Mouse (Mus musculus) stomach, embryonic 15.5 days (tissue): ENCODE measurements around the gene Tnrc6c. TPM values are rescaled to one million over a fixed set of nuclear protein-coding genes. Genes with fewer than 3 reads are reported as not detected.

ENCODE experiments used
- ATAC-seq: fragments of 200-750 bp; cut with Nextera tagmentation; 2 replicates; pipeline ENCODE4 v1.8.0; 2017; ENCODE audit warnings: low read depth, moderate number of reproducible peaks, moderate TSS enrichment; ENCODE audit not compliant: insufficient read depth, low FRiP score
- H3K27ac ChIP-seq: fragments of 300-500 bp; sonication (generic); 2 replicates; pipeline ENCODE4 v1.5.1; 2015; ENCODE audit warnings: mild to moderate bottlenecking, inconsistent platforms
- H3K27me3 ChIP-seq: fragments of 300-500 bp; sonication (generic); replicated peaks from 2 replicates; pipeline ENCODE4 v1.6.1; 2015; ENCODE audit warnings: inconsistent platforms
- H3K36me3 ChIP-seq: fragments of 300-500 bp; sonication (generic); 2 replicates; pipeline ENCODE4 v1.6.1; 2015; ENCODE audit warnings: inconsistent platforms
- H3K4me1 ChIP-seq: fragments of 300-500 bp; sonication (generic); 2 replicates; pipeline ENCODE4 v1.6.1; 2015; ENCODE audit warnings: inconsistent platforms
- H3K4me2 ChIP-seq: fragments of 300-500 bp; sonication (generic); 2 replicates; pipeline ENCODE4 v1.6.1; 2015; ENCODE audit warnings: mild to moderate bottlenecking, inconsistent platforms
- H3K4me3 ChIP-seq: fragments of 300-500 bp; sonication (generic); replicated peaks from 2 replicates; pipeline ENCODE4 v1.5.1; 2015; ENCODE audit warnings: inconsistent platforms
- H3K9ac ChIP-seq: fragments of 300-500 bp; sonication (generic); 2 replicates; pipeline ENCODE4 v1.6.1; 2015; ENCODE audit warnings: inconsistent platforms
- H3K9me3 ChIP-seq: fragments of 300-500 bp; sonication (generic); 2 replicates; pipeline ENCODE4 v1.6.1; 2016; ENCODE audit warnings: inconsistent platforms
- WGBS: fragments of 180-500 bp; shearing (Covaris S2); methylation state at CpG from one replicate; pipeline ENCODE4 v1.1.7; 2015; 5-methylcytosine and 5-hydroxymethylcytosine counted together
- polyA plus RNA-seq: library from polyadenylated mRNA; unstranded; fragments of >200 nt; fragmentation: Nextera tagmentation; extraction: Ambion mirVana; gene quantifications from 2 replicates; pipeline ENCODE4 v1.2.1, GENCODE M21; 2015

Tnrc6c gene
- polyA plus RNA-seq, 1 experiment from 2014 or later, result 12.2 TPM

DNA sequence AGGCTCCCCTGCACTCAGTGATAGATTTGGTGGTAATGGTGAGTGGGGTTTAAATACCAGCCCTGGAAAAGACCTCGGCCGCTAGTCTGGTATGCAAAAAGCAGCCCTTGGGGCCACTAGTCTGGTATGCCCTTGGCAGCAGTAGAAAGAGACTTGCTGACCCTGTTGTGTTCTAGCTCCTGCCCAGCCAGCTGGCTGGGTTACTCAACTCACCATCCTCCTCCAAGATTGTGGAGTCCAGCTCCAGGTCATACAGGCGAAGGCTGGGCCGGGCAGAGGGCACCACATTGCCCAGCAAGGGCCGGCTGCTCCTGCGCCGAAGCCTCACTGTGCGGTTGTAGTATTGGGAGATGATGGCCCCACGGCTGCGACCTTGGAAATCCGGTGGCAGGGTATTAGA lies 123.9 kb downstream of the Tnrc6c start:
- peaks cover 43% of the 10 kb centered on the region for H3K4me1 ChIP-seq
- H3K9ac ChIP-seq, result no peak overlapping the region
- 93% methylated on average over 11 of the region's 11 CpGs for WGBS
- 0 out of 2 replicates have a peak, but pooled peaks cover 4% of the 10 kb centered on the region for H3K36me3 ChIP-seq
- no peaks in the 10 kb centered on the region for H3K27me3 ChIP-seq
- 0 out of 2 replicates have a peak overlapping the region, but pooled peaks have one; percentile 80 for H3K4me2 ChIP-seq
- no peak overlapping the region for H3K4me3 ChIP-seq
- ATAC-seq, result no peak
- no peaks in the 10 kb centered on the region for H3K9me3 ChIP-seq
- H3K27ac ChIP-seq, result no peak overlapping the region

DNA sequence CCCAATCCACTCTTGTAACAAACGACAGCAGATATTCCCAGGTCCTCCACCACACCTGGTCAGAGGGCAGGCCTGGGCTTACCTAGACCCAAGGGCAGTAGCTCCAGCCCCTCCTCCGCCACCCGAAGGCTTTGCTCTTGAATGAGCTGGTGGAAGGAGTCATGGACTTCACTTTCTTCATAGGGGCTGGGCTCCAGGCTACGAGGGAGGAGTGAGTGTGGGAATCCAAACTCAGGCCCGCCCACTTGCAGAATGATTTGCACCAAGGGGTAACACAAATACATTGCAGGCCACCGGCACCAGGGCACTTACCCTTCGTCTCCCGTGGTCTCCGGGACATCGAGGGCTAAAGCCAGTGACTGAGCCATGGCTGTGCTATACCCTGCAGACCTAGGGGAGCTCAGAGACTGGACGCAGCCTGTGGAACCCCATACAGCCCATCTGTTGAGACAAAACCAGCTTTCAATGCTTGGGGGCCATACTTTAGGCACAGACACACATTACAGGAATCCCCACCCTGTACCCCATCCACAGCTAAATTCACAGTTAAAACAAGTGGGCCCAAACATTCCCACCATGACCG lies 124.9 kb downstream of the Tnrc6c start:
- H3K27ac ChIP-seq, result peak overlapping the region; percentile 94
- peak overlapping the region; percentile 80 for H3K4me2 ChIP-seq
- peaks cover 48% of the 10 kb centered on the region for H3K4me1 ChIP-seq
- 0 out of 2 replicates have a peak, but pooled peaks cover 4% of the 10 kb centered on the region for H3K36me3 ChIP-seq
- no peaks in the 10 kb centered on the region for H3K9me3 ChIP-seq
- no peak for ATAC-seq
- 45% methylated on average over 12 of the region's 12 CpGs for WGBS
- peak overlapping the region; percentile 47 for H3K4me3 ChIP-seq
- no peaks in the 10 kb centered on the region for H3K27me3 ChIP-seq
- peak overlapping the region; percentile 17; the same call in 1 of the 2 replicates for H3K9ac ChIP-seq

DNA sequence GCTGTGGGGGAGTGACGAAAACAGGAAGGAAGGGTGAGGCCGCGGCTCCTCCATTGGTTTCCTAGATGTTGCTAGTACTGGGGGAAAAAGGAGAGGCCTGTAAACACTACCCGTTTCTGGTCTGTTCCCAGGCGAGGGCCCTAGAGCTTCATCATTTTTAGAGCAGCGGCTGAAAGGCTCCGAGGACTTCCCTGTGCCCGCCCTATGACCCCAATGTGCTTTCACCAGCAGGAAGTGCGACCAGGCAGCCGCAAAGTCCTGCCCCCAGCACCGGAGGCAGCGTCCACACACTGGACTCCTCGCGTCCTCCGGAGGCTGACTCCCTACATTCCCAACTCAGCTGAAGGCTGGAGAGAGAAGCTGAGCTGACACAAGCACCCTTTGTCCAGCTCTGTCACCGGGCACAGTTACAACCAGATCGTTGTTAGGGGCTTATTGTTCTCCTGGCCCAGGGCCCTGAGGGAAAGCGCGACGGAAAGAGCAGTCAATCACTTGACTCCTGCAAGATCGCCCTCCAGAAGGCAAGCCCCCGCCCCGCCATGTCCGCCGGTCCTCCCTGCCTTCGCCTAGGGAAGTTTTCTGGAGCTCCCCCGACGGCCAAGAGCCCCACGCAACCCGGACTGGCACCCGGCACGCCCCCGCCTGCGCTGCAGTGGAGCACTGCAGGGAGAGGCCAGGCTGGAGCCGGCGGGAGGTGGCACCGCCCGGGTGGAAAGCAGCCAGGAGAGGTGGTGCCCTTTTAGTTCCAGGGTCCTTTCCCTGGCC lies 125.5 kb downstream of the Tnrc6c start:
- no peak; the same call in 1 of the 2 replicates for ATAC-seq
- no peaks in the 10 kb centered on the region for H3K27me3 ChIP-seq
- no peaks in the 10 kb centered on the region for H3K9me3 ChIP-seq
- H3K4me3 ChIP-seq, result peak overlapping the region; percentile 47
- 0 out of 2 replicates have a peak, but pooled peaks cover 4% of the 10 kb centered on the region for H3K36me3 ChIP-seq
- peak overlapping the region; percentile 94 for H3K27ac ChIP-seq
- H3K4me2 ChIP-seq, result peak overlapping the region; percentile 80
- H3K9ac ChIP-seq, result peak overlapping the region; percentile 17
- peaks cover 48% of the 10 kb centered on the region for H3K4me1 ChIP-seq
- 4% methylated on average over 38 of the region's 38 CpGs for WGBS

DNA sequence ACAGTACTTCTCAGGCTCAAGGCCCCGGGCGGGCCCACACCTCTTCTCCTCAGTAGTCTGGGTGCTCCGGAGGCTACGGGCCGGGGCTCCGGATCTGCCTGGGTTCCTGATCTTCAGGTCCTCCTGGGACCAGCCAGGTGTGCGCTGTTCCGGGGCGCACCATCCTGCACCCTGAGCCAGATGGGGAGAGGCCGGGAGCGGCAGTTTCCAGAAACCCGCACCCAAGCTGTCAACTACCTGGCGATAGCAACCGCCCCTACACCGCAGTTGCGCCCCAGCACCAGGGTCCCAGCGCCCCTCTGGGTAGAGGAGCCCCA lies 126.1 kb downstream of the Tnrc6c start:
- no peaks in the 10 kb centered on the region for H3K9me3 ChIP-seq
- no peaks in the 10 kb centered on the region for H3K27me3 ChIP-seq
- peaks cover 48% of the 10 kb centered on the region for H3K4me1 ChIP-seq
- peak overlapping the region; percentile 17 for H3K9ac ChIP-seq
- H3K36me3 ChIP-seq, result no peaks in the 10 kb centered on the region
- WGBS, result 3% methylated on average over 17 of the region's 17 CpGs
- no peak for ATAC-seq
- peak overlapping the region; percentile 94 for H3K27ac ChIP-seq
- peak overlapping the region; percentile 47 for H3K4me3 ChIP-seq
- H3K4me2 ChIP-seq, result peak overlapping the region; percentile 80

DNA sequence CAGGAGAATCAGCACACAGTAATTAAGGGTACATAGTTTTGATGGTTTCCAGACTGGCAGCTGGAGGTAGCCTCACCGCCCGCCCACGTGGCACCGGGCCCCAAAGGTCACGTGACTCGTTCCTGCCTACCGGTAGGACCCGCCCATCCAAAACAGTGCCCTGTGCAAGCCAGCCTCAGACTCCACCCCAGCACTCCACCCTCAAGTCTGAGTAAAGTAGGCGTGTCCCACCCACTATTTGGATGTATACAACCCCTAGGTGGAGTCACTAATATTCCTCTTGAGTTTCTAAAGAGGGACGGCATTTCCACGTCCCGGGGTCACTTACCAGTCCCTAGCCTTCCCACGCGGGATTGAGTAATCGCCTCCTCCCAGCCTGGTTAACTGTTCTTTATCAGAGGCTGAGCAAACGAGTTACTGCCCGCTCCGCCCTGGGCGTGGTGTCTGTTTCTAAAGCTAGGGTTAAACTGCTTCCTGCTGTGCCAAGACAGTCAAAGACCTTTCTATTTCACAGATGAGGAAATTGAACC lies 126.6 kb downstream of the Tnrc6c start:
- H3K9me3 ChIP-seq, result no peaks in the 10 kb centered on the region
- H3K4me2 ChIP-seq, result peak overlapping the region; percentile 80
- no peaks in the 10 kb centered on the region for H3K27me3 ChIP-seq
- no peaks in the 10 kb centered on the region for H3K36me3 ChIP-seq
- ATAC-seq, result peak; percentile 83
- peak overlapping the region; percentile 47 for H3K4me3 ChIP-seq
- H3K9ac ChIP-seq, result peak overlapping the region; percentile 17
- WGBS, result 2% methylated on average over 19 of the region's 19 CpGs
- H3K4me1 ChIP-seq, result peaks cover 48% of the 10 kb centered on the region
- peak overlapping the region; percentile 94 for H3K27ac ChIP-seq

DNA sequence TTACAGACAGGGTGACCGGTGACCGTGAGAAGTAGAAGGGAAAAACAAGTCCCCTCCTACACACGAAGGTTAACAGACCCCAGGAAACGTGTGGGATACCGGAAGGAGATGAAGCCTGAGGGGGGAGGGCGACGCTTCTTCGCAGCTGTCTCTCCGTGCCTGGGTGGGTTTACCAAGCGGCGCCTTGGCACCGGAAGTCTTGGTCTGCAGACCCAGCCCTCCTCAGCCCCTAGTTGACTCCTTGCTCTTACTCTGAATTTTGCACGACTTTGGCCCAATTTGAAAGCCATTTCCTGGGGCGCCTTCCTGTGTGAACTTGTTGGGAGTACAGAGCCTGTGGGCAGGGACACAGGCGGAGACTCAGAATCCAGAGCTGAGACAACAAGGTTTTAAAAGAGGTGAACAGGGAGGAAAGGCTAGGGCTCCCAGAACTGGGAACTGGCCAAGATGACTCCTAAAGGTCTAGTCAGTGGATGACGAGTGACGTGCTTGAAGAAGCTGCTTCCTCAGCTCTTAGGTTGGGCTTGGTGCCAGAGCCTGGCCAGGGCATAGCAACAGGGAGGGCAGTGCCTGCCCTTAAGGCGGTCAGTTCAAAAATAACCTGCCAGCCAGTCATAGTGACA lies 127.2 kb downstream of the Tnrc6c start:
- no peak for ATAC-seq
- 17% methylated on average over 18 of the region's 18 CpGs for WGBS

DNA sequence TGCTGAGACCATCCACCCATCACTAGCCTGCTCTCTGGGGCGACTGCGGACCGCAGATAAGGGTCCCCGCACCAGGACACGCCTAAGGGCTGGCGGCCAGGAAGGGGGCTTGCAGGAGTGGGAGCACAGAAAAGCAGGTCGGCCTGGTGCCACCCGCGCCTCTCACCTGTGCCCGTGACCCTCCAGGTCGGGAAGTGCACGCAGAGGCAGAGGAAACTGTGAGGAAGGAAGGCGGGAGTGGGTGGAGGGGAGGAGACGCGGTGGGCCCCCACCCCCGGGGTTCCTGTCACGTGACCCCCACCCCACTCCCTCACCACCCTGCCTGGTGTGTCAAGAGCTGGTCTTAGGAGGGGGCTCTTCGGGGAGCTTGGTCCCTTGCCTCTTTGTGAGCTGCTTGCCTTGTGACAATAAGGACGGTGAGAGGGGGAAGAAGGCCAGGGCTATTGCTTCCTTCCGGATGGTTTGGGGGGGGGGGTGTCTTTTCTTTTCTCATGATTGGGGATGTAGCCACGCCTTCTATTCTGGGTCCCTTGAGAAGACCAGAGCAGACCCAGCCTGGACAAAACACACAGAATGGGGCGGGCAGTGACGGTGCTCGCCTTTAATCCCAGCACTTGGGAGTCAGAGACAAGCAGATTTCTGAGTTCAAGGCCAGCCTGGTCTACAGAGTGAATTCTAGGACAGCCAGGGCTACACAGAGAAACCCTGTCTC lies 128.1 kb downstream of the Tnrc6c start, which contains the start of the genes Tmc8 and Tmc6:
Gene Tmc8, plus strand, starts transcription at position 84 of the 712 bp plus-strand sequence.
Gene Tmc6, minus strand, starts transcription at position 206 of the 712 bp plus-strand sequence.
- Histone ChIP-seq H3K27ac (peak within 1 kb of the TSS; percentile 94), H3K4me1 (peaks cover 51% of the 10 kb centered on the region), H3K27me3 (no peaks in the 10 kb centered on the region), H3K9ac (0 out of 2 replicates have a peak within 1 kb of the TSS, but pooled peaks have one; percentile 22), H3K4me2 (peak within 1 kb of the TSS; percentile 80), H3K4me3 (peak within 1 kb of the TSS; percentile 47), H3K9me3 (no peaks in the 10 kb centered on the region), H3K36me3 (no peaks in the 10 kb centered on the region)
- WGBS, result 55% methylated on average over 24 of the region's 24 CpGs
- ATAC-seq, result peak; percentile 20; the same call in 1 of the 2 replicates

More for the DNA sequence above, 127.2 kb downstream of the Tnrc6c start:
- no peaks in the 10 kb centered on the region for H3K27me3 ChIP-seq
- H3K4me1 ChIP-seq, result peaks cover 51% of the 10 kb centered on the region
- no peak overlapping the region for H3K9ac ChIP-seq
- peak overlapping the region; percentile 94 for H3K27ac ChIP-seq
- H3K9me3 ChIP-seq, result no peaks in the 10 kb centered on the region
- peak overlapping the region; percentile 80 for H3K4me2 ChIP-seq
- peak overlapping the region; percentile 47 for H3K4me3 ChIP-seq
- no peaks in the 10 kb centered on the region for H3K36me3 ChIP-seq

DNA sequence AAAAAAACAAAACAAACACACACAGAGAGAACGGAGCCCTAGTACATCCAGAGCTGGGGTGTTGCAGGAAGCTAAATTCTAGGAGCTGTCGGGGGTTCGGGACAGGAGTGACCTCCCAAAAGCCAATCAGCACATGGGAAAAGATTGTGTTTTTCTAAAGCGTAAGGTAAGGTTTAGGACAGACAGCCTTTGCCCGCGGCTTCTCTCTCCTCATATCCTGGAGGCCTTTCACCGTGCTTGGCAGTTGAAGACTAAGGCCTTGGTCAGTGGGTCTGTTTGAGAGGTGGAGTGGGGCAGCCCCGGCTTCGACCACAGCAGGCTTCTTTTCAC lies 128.6 kb downstream of the Tnrc6c start:
- Histone ChIP-seq H3K9ac (0 out of 2 replicates have a peak overlapping the region, but pooled peaks have one; percentile 22), H3K4me1 (peaks cover 48% of the 10 kb centered on the region)
- 50% methylated on average over 9 of the region's 9 CpGs for WGBS

DNA sequence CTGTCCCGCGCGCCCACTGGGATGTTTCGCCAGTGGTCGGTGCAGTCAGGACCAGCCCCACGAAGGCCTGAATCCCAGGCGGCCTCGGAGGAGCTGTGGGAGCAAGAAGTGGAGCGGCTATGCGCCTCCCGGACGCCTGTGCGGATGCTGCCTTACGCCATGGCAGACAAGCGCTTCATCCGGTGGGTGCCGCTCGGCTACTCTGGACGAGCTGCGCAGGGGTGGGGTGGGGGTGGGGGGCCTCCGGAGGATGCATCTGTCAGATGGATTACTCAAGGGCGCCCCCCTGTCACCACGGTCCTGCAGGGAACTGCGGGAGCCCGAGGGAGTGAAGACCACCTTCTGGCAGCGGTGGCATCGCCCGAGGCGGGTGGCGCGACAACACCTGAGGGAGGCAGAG lies 129.0 kb downstream of the Tnrc6c start:
- peak overlapping the region; percentile 66 for H3K4me2 ChIP-seq
- H3K4me3 ChIP-seq, result peak overlapping the region; percentile 32
- H3K27ac ChIP-seq, result peak overlapping the region; percentile 26; the same call in 1 of the 2 replicates
- no peaks in the 10 kb centered on the region for H3K9me3 ChIP-seq
- no peaks in the 10 kb centered on the region for H3K36me3 ChIP-seq
- H3K27me3 ChIP-seq, result no peaks in the 10 kb centered on the region
- H3K4me1 ChIP-seq, result peaks cover 47% of the 10 kb centered on the region
- 0 out of 2 replicates have a peak overlapping the region, but pooled peaks have one; percentile 22 for H3K9ac ChIP-seq
- ATAC-seq, result no peak
- WGBS, result 6% methylated on average over 31 of the region's 31 CpGs

More for the DNA sequence above, 128.6 kb downstream of the Tnrc6c start:
- peak overlapping the region; percentile 26; the same call in 1 of the 2 replicates for H3K27ac ChIP-seq
- peak overlapping the region; percentile 32 for H3K4me3 ChIP-seq
- no peaks in the 10 kb centered on the region for H3K36me3 ChIP-seq
- H3K9me3 ChIP-seq, result no peaks in the 10 kb centered on the region
- no peak for ATAC-seq
- peak overlapping the region; percentile 66 for H3K4me2 ChIP-seq
- H3K27me3 ChIP-seq, result no peaks in the 10 kb centered on the region

DNA sequence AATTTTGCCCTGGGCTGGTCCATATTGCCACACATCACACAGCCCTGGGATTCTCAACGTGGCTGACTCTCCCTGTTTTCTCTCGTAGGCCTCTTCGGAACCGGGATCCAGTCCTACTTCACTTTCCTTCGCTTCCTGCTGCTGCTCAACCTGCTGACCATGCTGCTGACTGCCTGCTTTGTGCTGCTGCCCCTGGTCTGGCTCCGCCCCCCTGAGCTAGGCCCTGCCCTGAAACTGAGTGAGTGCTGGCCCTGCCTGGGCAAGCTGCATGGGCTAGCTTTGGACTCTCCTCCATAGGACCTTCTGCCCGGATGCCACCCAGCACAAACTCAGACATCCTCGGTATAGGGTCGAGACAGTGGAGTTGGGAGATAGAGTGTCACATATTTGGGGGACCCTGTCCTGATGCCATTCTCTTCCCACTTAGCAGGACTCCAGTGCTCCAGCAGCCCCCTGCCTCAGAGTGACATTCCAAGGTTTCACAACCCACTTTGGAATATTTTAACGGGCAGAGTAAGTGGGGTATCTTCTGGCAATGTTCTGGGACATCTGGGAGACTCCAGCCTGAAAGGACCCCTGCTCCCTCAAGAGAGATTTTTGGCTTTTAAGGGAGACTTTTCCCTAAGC lies 129.7 kb downstream of the Tnrc6c start:
- H3K27ac ChIP-seq, result no peak overlapping the region; the same call in 1 of the 2 replicates
- H3K4me3 ChIP-seq, result peak overlapping the region; percentile 32
- H3K36me3 ChIP-seq, result no peaks in the 10 kb centered on the region
- H3K9me3 ChIP-seq, result no peaks in the 10 kb centered on the region
- H3K4me1 ChIP-seq, result peaks cover 42% of the 10 kb centered on the region
- peak overlapping the region; percentile 66 for H3K4me2 ChIP-seq
- no peak for ATAC-seq
- H3K9ac ChIP-seq, result no peak overlapping the region
- WGBS, result 47% methylated on average over 10 of the region's 10 CpGs
- no peaks in the 10 kb centered on the region for H3K27me3 ChIP-seq

DNA sequence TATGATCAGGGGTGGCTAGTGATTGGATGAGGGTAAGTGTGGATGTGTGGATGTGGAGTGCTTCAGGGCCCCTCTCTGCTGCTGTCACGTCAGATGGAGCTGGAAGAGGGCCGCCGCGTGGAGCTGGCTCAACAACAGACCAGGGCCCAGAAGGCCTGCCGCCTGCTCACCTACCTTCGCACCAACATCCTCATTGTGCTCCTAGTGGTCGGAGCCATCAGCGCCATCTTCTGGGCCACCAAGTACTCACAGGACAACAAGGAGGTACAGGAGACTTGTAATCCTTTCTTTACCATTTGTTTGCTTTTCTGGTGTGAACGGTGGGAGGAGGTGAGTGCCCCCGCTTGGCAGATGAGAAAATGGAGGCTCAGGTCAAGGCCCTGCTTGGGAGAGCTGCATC lies 132.2 kb downstream of the Tnrc6c start:
- Histone ChIP-seq H3K9me3 (no peaks in the 10 kb centered on the region), H3K9ac (no peak overlapping the region), H3K4me3 (no peak overlapping the region), H3K27ac (no peak overlapping the region), H3K4me2 (no peak overlapping the region), H3K27me3 (no peaks in the 10 kb centered on the region), H3K36me3 (no peaks in the 10 kb centered on the region), H3K4me1 (peaks cover 37% of the 10 kb centered on the region)
- 19% methylated on average over 10 of the region's 10 CpGs for WGBS
- ATAC-seq, result no peak
